Mouse (Mus musculus) right cerebral cortex, postnatal 25 days (tissue): ENCODE data around the gene Gm42957.
"Not testable (repeated sequence)": the region's sequence is repeated elsewhere in the genome, so short reads cannot be mapped to it uniquely, and the experiment has no call there.

Source experiments
- DNase-seq: peaks from one replicate; pipeline ENCODE4 v3.0.0; 2022

Gm42957 gene

GRCm38 (mm10) chr3:96623201-96623600 lies 12.1 kb upstream of the Gm42957 start:
- no peak for DNase-seq

GRCm38 (mm10) chr3:96629729-96630600 lies 5.3 kb upstream of the Gm42957 start, which contains the start of gene Rbm8a:
Rbm8a (plus strand) TSS chr3:96629933.
- DNase-seq, result peak; percentile 95

GRCm38 (mm10) chr3:96632058-96632457 lies 3.2 kb upstream of the Gm42957 start:
- no peak for DNase-seq

- DNase-seq, result no peak
Measured at GRCm38 (mm10) chr3:96634015-96634414, 1.3 kb upstream of the Gm42957 start.

- DNase-seq, result no peak
Measured at GRCm38 (mm10) chr3:96635906-96636305, 632 bp downstream of the Gm42957 start.

- DNase-seq, result no peak
Measured at GRCm38 (mm10) chr3:96636448-96636847, 1.2 kb downstream of the Gm42957 start.

GRCm38 (mm10) chr3:96639219-96639618 lies 3.9 kb downstream of the Gm42957 start:
- no peak for DNase-seq

- no peak for DNase-seq
Measured at GRCm38 (mm10) chr3:96645018-96645649, 9.9 kb downstream of the Gm42957 start, which contains the start of gene Itga10. Itga10 (plus strand) TSS chr3:96645584.

GRCm38 (mm10) chr3:96647365-96647764 lies 12.1 kb downstream of the Gm42957 start:
- no peak for DNase-seq

- no peak for DNase-seq
Measured at GRCm38 (mm10) chr3:96660901-96661300, 25.6 kb downstream of the Gm42957 start.

GRCm38 (mm10) chr3:96662731-96663316 lies 27.6 kb downstream of the Gm42957 start:
- DNase-seq, result no peak

- peak; percentile 88 for DNase-seq
Measured at GRCm38 (mm10) chr3:96663432-96664239, 28.4 kb downstream of the Gm42957 start.

GRCm38 (mm10) chr3:96665732-96666363 lies 30.6 kb downstream of the Gm42957 start:
- DNase-seq, result not testable (repeated sequence)

GRCm38 (mm10) chr3:96666916-96667315 lies 31.6 kb downstream of the Gm42957 start:
- DNase-seq, result no peak

GRCm38 (mm10) chr3:96667316-96667715 lies 32.0 kb downstream of the Gm42957 start:
- DNase-seq, result no peak

- DNase-seq, result no peak
Measured at GRCm38 (mm10) chr3:96668424-96669067, 33.3 kb downstream of the Gm42957 start.

GRCm38 (mm10) chr3:96669727-96670468 lies 34.6 kb downstream of the Gm42957 start, which contains the start of gene Ankrd35:
Ankrd35 (plus strand) TSS chr3:96670131.
- DNase-seq, result peak; percentile 70

- DNase-seq, result no peak
Measured at GRCm38 (mm10) chr3:96671519-96671918, 36.2 kb downstream of the Gm42957 start.

- DNase-seq, result no peak
Measured at GRCm38 (mm10) chr3:96673514-96673913, 38.2 kb downstream of the Gm42957 start.

GRCm38 (mm10) chr3:96674442-96674841 lies 39.2 kb downstream of the Gm42957 start:
- no peak for DNase-seq

- no peak for DNase-seq
Measured at GRCm38 (mm10) chr3:96675171-96675570, 39.9 kb downstream of the Gm42957 start.
